ENCODE assay signal across 8 mouse cellular contexts in the genomic region with DNA sequence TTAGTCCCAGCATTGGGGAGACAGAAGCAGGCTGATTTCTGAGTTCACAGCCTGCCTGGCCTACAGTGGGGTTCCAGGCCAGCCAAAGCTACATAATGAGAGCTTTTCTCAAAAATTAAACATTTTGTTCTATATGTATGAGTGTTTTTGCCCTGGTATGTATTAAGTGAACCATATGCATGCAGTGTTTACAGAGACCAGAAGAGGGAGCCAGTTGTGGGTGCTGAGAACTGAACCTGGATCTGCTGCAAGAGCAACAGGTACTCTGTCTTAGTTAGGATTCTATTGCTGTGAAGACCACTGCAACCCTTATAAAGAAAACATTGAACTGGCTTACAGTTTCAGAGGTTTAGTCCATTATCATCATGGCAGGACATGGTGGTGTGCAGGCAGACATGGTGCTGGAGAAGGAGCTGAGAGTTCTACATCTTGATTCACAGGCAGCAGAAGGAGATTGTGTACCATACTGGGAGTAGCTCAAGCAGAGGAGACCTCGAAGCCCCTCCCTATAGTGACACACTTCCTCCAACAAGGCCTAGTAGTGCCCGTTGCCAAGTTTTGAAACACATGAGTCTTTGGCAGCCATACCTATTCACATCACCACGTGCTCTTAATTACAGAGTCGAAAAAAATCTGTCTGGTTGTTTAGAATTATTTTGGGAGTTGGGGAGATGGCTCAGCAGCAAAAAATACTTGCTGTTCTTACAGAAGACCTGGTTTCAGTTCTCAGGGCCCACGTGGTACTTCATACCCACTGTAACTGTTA. TPM values are rescaled to one million over a fixed set of nuclear protein-coding genes. Genes with fewer than 3 reads are reported as not detected.
DNase-seq lines count a peak whose midpoint lies in the region; TF ChIP-seq lines count a peak whose summit lies in the region.

No protein-coding gene starts in this region.

- no peak overlapping the region for H3K9ac ChIP-seq in heart, adult 2 months (ENCODE audit: low read depth, low read length)

- TF ChIP-seq EP300 in heart, adult 2 months (IDR thresholded peaks at IDR 0.05; ENCODE audit: insufficient read depth, low read depth, low read length) = no peak

- no peaks in the 10 kb centered on the region for H3K27me3 ChIP-seq in heart, adult 2 months (ENCODE audit: control insufficient read depth, insufficient read depth, low read length)

- no peak overlapping the region for H3K4me3 ChIP-seq in heart, adult 2 months

- intact Hi-C loops in heart, adult 2 months (cut with DNase I) = no loop called here
- intact Hi-C loops in heart, postnatal 14 days (cut with DNase I) = no loop called here

- H3K79me2 ChIP-seq in heart, adult 2 months (replicated peaks; ENCODE audit: control insufficient read depth, insufficient read depth, low read length) = no peaks in the 10 kb centered on the region

- H3K36me3 ChIP-seq in heart, adult 2 months (ENCODE audit: control insufficient read depth, insufficient read depth, low read length) = no peaks in the 10 kb centered on the region

- 40% methylated on average over 5 of the region's 5 CpGs for WGBS in heart, adult 2 months

- H3K27ac ChIP-seq in heart, adult 2 months = no peak overlapping the region

- no peak for DNase-seq in heart, adult 2 months
- DNase-seq in heart, postnatal 14 days = no peak
- DNase-seq in lung, postnatal 36 days = peak; percentile 52
- DNase-seq in lung, postnatal 14 days = no peak
- peak; percentile 28 for DNase-seq in brain, embryonic 14.5 days (ENCODE audit: low read depth)
- DNase-seq in natural killer cell, adult 2 months (ENCODE audit: low spot score in 2 of 2) = peak; percentile 39 to 42
- no peak for DNase-seq in urinary bladder, postnatal 14 days (ENCODE audit: low spot score)
- no peak for DNase-seq in cerebellum, adult 8-10 months

- H3K4me1 ChIP-seq in heart, adult 2 months (ENCODE audit: control insufficient read depth, insufficient read depth, low read length) = no peaks in the 10 kb centered on the region

- TF ChIP-seq POLR2A in heart, adult 2 months (IDR thresholded peaks at IDR 0.05; ENCODE audit: insufficient read depth, low read depth, low read length) = no peak
- TF ChIP-seq POLR2A in brain, embryonic 14.5 days (IDR thresholded peaks at IDR 0.05; ENCODE audit: borderline replicate concordance, extremely low read depth, insufficient read depth, insufficient read length, poor library complexity, severe bottlenecking) = no peak

- TF ChIP-seq CTCF in heart, adult 2 months (IDR thresholded peaks at IDR 0.05) = peak; percentile 60
- TF ChIP-seq CTCF in brain, embryonic 14.5 days (IDR thresholded peaks at IDR 0.05; ENCODE audit: borderline replicate concordance, extremely low read depth, insufficient read depth, insufficient read length) = peak; percentile 43; the same call in 1 of the 2 replicates

RNA-seq across cellular contexts. Expression of gene Eif3c, which starts 28.2 kb away (rescaled TPM):
- total RNA-seq in heart, adult 2 months (2021) = 100 to 1,000 TPM; 133 to 159 TPM
- 59.3 and 72.6 TPM in 2 replicates for polyA plus RNA-seq in heart, adult 2 months (2012; rRNA removed)
- total RNA-seq in heart, postnatal 14 days (2021) = 100 to 1,000 TPM; 138 to 140 TPM
- polyA plus RNA-seq in brain, embryonic 14.5 days (2012; rRNA removed) = 108 and 149 TPM in 2 replicates

RNA-seq across cellular contexts. Expression of gene Atxn2l, which starts 34.8 kb away (rescaled TPM):
- 10 to 100 TPM; 34.0 to 37.6 TPM for total RNA-seq in heart, adult 2 months (2021)
- 48.1 and 66.7 TPM in 2 replicates for polyA plus RNA-seq in heart, adult 2 months (2012; rRNA removed)
- 10 to 100 TPM; 44.6 to 47.1 TPM for total RNA-seq in heart, postnatal 14 days (2021)
- polyA plus RNA-seq in brain, embryonic 14.5 days (2012; rRNA removed) = 178 and 208 TPM in 2 replicates

RNA-seq across cellular contexts. Expression of gene Apobr, which starts 46.7 kb away (rescaled TPM):
- under 1 TPM; 0.32 to 0.39 TPM for total RNA-seq in heart, adult 2 months (2021)
- 0.47 and 1.1 TPM in 2 replicates for polyA plus RNA-seq in heart, adult 2 months (2012; rRNA removed)
- total RNA-seq in heart, postnatal 14 days (2021) = 1 to 10 TPM in 1 of 2 experiments, under 1 TPM in 1; 0.65 to 1.7 TPM
- 0.38 and 0.81 TPM in 2 replicates for polyA plus RNA-seq in brain, embryonic 14.5 days (2012; rRNA removed)

RNA-seq across cellular contexts. Expression of gene Cln3, which starts 47.6 kb away (rescaled TPM):
- 10 to 100 TPM; 12.8 to 12.9 TPM for total RNA-seq in heart, adult 2 months (2021)
- polyA plus RNA-seq in heart, adult 2 months (2012; rRNA removed) = 30.0 and 33.2 TPM in 2 replicates
- 10 to 100 TPM; 13.2 to 13.3 TPM for total RNA-seq in heart, postnatal 14 days (2021)
- polyA plus RNA-seq in brain, embryonic 14.5 days (2012; rRNA removed) = 45.5 and 64.3 TPM in 2 replicates

RNA-seq across cellular contexts. Expression of gene Tufm, which starts 50.8 kb away (rescaled TPM):
- total RNA-seq in heart, adult 2 months (2021) = 100 to 1,000 TPM; 271 to 314 TPM
- polyA plus RNA-seq in heart, adult 2 months (2012; rRNA removed) = 288 and 353 TPM in 2 replicates
- 100 to 1,000 TPM; 291 to 309 TPM for total RNA-seq in heart, postnatal 14 days (2021)
- 107 and 118 TPM in 2 replicates for polyA plus RNA-seq in brain, embryonic 14.5 days (2012; rRNA removed)

Comparison
In these comparisons a context has a peak if more than half of its experiments do, and no peak if none do; other contexts are left out.
1. DNase-seq: peak in lung, postnatal 36 days (single experiment), brain, embryonic 14.5 days (single experiment) and natural killer cell, adult 2 months (2 of 2); none in heart, adult 2 months (0 of 2), heart, postnatal 14 days (0 of 2), lung, postnatal 14 days (single experiment), urinary bladder, postnatal 14 days (single experiment) and cerebellum, adult 8-10 months (single experiment).